Mouse (Mus musculus) G1E (cell line): ENCODE data around the gene Rnf150.

Experiments
- CTCF ChIP-seq: IDR thresholded peaks from 2 replicates; pipeline ENCODE4 v1.5.1; 2012; ENCODE audit warnings: low read depth, low read length, inconsistent platforms, mixed read lengths
- GATA1 ChIP-seq: IDR thresholded peaks from 2 replicates; pipeline ENCODE4 v1.6.1; 2012; ENCODE audit warnings: borderline replicate concordance, low read length, inconsistent platforms, mixed read lengths
- GATA2 ChIP-seq: IDR thresholded peaks from 2 replicates; pipeline ENCODE4 v1.6.1; 2012; ENCODE audit warnings: low read depth, low read length, inconsistent platforms, borderline replicate concordance
- POLR2AphosphoS5 ChIP-seq: IDR thresholded peaks from 2 replicates; pipeline ENCODE4 v1.6.1; 2012; ENCODE audit warnings: low read depth, low read length, inconsistent platforms; ENCODE audit not compliant: insufficient replicate concordance
- TAL1 ChIP-seq: conservative IDR thresholded peaks from 2 replicates; pipeline ENCODE4 v1.6.1; 2012; ENCODE audit warnings: low read depth, low read length, inconsistent platforms, mixed read lengths

DNA sequence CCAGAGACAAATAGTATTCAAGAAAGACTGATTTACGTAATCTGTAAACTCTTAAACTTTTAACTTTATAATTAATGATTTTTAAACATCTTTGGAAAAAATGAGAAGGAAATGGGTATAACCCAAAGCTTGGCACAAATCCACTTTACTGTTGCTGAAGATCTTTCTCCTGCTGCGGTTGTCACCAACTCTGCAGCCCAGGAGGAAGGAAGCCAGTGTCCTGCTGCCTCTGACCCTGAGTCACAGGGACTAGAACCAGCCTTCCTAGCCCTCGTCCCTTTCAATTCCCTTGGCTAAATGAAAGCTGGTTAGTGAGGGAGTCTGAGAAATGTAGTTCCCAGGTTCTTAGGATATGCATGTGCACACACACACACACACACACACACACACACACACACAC lies 203.7 kb downstream of the Rnf150 start:
- TF ChIP-seq CTCF (no peak), GATA1 (no peak), POLR2AphosphoS5 (no peak), TAL1 (no peak), GATA2 (no peak)
